Mouse (Mus musculus) erythroblast, embryonic 14.5 days (primary cell): Measurements from ENCODE around the gene Fkbp9.

Experiments
- GATA1 ChIP-seq: IDR thresholded peaks from 2 replicates; pipeline ENCODE4 v1.6.1; 2012; ENCODE audit warnings: low read length, inconsistent platforms, mixed read lengths
- TAL1 ChIP-seq: IDR thresholded peaks from 3 replicates; pipeline ENCODE4 v1.6.1; 2012; ENCODE audit warnings: low read length, inconsistent platforms, mixed read lengths

DNA sequence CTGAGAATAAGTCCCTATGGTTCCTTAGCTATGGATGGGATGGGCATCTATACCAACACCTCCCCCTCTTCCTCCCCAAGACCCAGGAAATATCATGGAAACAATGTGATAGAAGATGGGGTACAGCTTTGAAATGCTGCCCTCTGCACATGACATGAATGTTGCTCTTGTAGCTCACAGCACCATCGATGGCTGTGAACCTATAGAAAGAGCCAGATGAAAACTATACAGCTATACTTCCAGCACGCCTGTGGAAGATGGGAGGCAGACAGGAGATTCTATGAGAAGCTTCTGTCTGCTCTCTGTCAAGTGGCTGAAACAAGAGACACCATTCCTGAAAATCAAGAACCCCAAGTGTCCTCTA lies 12.8 kb upstream of the Fkbp9 start:
- no peak for TF ChIP-seq GATA1
- TF ChIP-seq TAL1 = no peak
